Mouse (Mus musculus) lung, postnatal 0 days (tissue): ENCODE results near the gene Slc1a3. TPM values are rescaled to one million over a fixed set of nuclear protein-coding genes. Genes with fewer than 3 reads are reported as not detected.

ENCODE experiments used
- ATAC-seq: fragments of 200-750 bp; cut with Nextera tagmentation; 2 replicates; pipeline ENCODE4 v1.8.0; 2017; ENCODE audit warnings: moderate library complexity
- DNase-seq: peaks from one replicate; pipeline ENCODE4 v3.0.0-alpha.2; 2016; ENCODE audit warnings: low spot score
- H3K27ac ChIP-seq: fragments of 300-500 bp; sonication (generic); 2 replicates; pipeline ENCODE4 v1.5.1; 2014; ENCODE audit warnings: antibody characterized with exemption, mild to moderate bottlenecking, low read length, mixed read lengths
- H3K27me3 ChIP-seq: fragments of 300-500 bp; sonication (generic); replicated peaks from 2 replicates; pipeline ENCODE4 v1.6.1; 2014; ENCODE audit warnings: low read length, mixed read lengths; ENCODE audit not compliant: insufficient read depth
- H3K36me3 ChIP-seq: fragments of 300-500 bp; sonication (generic); 2 replicates; pipeline ENCODE4 v1.6.1; 2014; ENCODE audit warnings: low read length, mixed read lengths; ENCODE audit not compliant: insufficient read depth
- H3K4me1 ChIP-seq: fragments of 300-500 bp; sonication (generic); 2 replicates; pipeline ENCODE4 v1.6.1; 2014; ENCODE audit warnings: antibody characterized with exemption, low read depth, low read length, mixed read lengths; ENCODE audit not compliant: insufficient read depth
- H3K4me2 ChIP-seq: fragments of 300-500 bp; sonication (generic); replicated peaks from 2 replicates; pipeline ENCODE4 v1.6.1; 2014; ENCODE audit warnings: low read depth, mild to moderate bottlenecking, low read length, moderate library complexity, mixed read lengths
- H3K4me3 ChIP-seq: fragments of 300-500 bp; sonication (generic); 2 replicates; pipeline ENCODE4 v1.5.1; 2014; ENCODE audit warnings: low read depth, low read length
- H3K9ac ChIP-seq: fragments of 300-500 bp; sonication (generic); replicated peaks from 2 replicates; pipeline ENCODE4 v1.6.1; 2014; ENCODE audit warnings: low read depth, mild to moderate bottlenecking
- H3K9me3 ChIP-seq: fragments of 300-500 bp; sonication (generic); 2 replicates; pipeline ENCODE4 v1.6.1; 2016; ENCODE audit warnings: low read length, mixed read lengths
- CTCF ChIP-seq: IDR thresholded peaks from 2 replicates; pipeline ENCODE4 v1.5.1; 2016; ENCODE audit warnings: antibody characterized with exemption, mild to moderate bottlenecking
- EP300 ChIP-seq: IDR thresholded peaks from 2 replicates; pipeline ENCODE4 v1.6.1; 2016; ENCODE audit warnings: antibody characterized with exemption, mild to moderate bottlenecking, control low read depth
- WGBS: fragments of 180-500 bp; shearing (Covaris S2); extraction: QIAGEN DNeasy Blood & Tissue Kit; methylation state at CpG from one replicate; pipeline ENCODE4 v1.1.7; 2014; 5-methylcytosine and 5-hydroxymethylcytosine counted together
- polyA plus RNA-seq: library from polyadenylated mRNA; unstranded; fragments of >200 nt; fragmentation: Nextera tagmentation; extraction: Ambion mirVana; gene quantifications from 2 replicates; pipeline ENCODE4 v1.2.1, GENCODE M21; 2015

Gene Slc1a3
- polyA plus RNA-seq, 1 experiment from 2014 or later = 17.2 TPM

GRCm38 (mm10) chr15:8721746-8722145 is 11.2 kb upstream of the Slc1a3 start:
- 95% methylated on average over 3 of the region's 3 CpGs for WGBS

GRCm38 (mm10) chr15:8721005-8721404 is 10.4 kb upstream of the Slc1a3 start:
- no peak for DNase-seq
- no peak for TF ChIP-seq EP300
- TF ChIP-seq CTCF = no peak
- Histone ChIP-seq H3K9ac (no peak overlapping the region), H3K27me3 (no peaks in the 10 kb centered on the region), H3K27ac (no peak overlapping the region), H3K4me2 (no peak overlapping the region), H3K4me3 (no peak overlapping the region), H3K36me3 (no peaks in the 10 kb centered on the region), H3K4me1 (no peaks in the 10 kb centered on the region), H3K9me3 (no peaks in the 10 kb centered on the region)
- 49% methylated on average over 3 of the region's 3 CpGs for WGBS
- ATAC-seq = no peak

More at GRCm38 (mm10) chr15:8721746-8722145, 11.2 kb upstream of the Slc1a3 start:
- H3K9me3 ChIP-seq = no peaks in the 10 kb centered on the region
- H3K4me2 ChIP-seq = no peak overlapping the region
- no peak for DNase-seq
- H3K27me3 ChIP-seq = no peaks in the 10 kb centered on the region
- no peaks in the 10 kb centered on the region for H3K4me1 ChIP-seq
- no peak for ATAC-seq
- no peak overlapping the region for H3K27ac ChIP-seq
- H3K36me3 ChIP-seq = no peaks in the 10 kb centered on the region
- no peak for TF ChIP-seq EP300
- TF ChIP-seq CTCF = no peak
- H3K9ac ChIP-seq = no peak overlapping the region
- H3K4me3 ChIP-seq = no peak overlapping the region

- H3K27me3 ChIP-seq = no peaks in the 10 kb centered on the region
- DNase-seq = no peak
- no peak overlapping the region for H3K4me3 ChIP-seq
- ATAC-seq = no peak
- no peak overlapping the region for H3K9ac ChIP-seq
- H3K9me3 ChIP-seq = no peaks in the 10 kb centered on the region
- H3K4me1 ChIP-seq = no peaks in the 10 kb centered on the region
- 50% methylated on average over 3 of the region's 3 CpGs for WGBS
- TF ChIP-seq EP300 (no peak), CTCF (no peak)
- no peaks in the 10 kb centered on the region for H3K36me3 ChIP-seq
- no peak overlapping the region for H3K27ac ChIP-seq
- H3K4me2 ChIP-seq = no peak overlapping the region
These were observed 7.9 kb upstream of the Slc1a3 start for GRCm38 (mm10) chr15:8718496-8718895.

- peak overlapping the region; percentile 35; the same call in 1 of the 2 replicates for H3K4me2 ChIP-seq
- DNase-seq (peak; percentile 50), ATAC-seq (peak; percentile 38; the same call in 1 of the 2 replicates)
- H3K27me3 ChIP-seq = no peaks in the 10 kb centered on the region
- no peak overlapping the region for H3K27ac ChIP-seq
- H3K4me3 ChIP-seq = no peak overlapping the region
- H3K36me3 ChIP-seq = no peaks in the 10 kb centered on the region
- no peaks in the 10 kb centered on the region for H3K4me1 ChIP-seq
- no peak overlapping the region for H3K9ac ChIP-seq
- TF ChIP-seq EP300 (no peak), CTCF (no peak)
- H3K9me3 ChIP-seq = no peaks in the 10 kb centered on the region
- 29% methylated on average over 6 of the region's 6 CpGs for WGBS
These were observed 6.5 kb upstream of the Slc1a3 start for GRCm38 (mm10) chr15:8717021-8717571.

- ATAC-seq (0 out of 2 replicates have a peak, but pooled peaks have one; percentile 48), DNase-seq (peak; percentile 14)
- Histone ChIP-seq H3K36me3 (no peaks in the 10 kb centered on the region), H3K4me3 (no peak overlapping the region), H3K9ac (no peak overlapping the region), H3K4me2 (peak overlapping the region; percentile 35; the same call in 1 of the 2 replicates), H3K9me3 (no peaks in the 10 kb centered on the region), H3K27ac (no peak overlapping the region; the same call in 1 of the 2 replicates), H3K4me1 (no peaks in the 10 kb centered on the region), H3K27me3 (no peaks in the 10 kb centered on the region)
- WGBS = 25% methylated on average over 12 of the region's 12 CpGs
- TF ChIP-seq CTCF (no peak), EP300 (no peak)
These were observed 5.9 kb upstream of the Slc1a3 start for GRCm38 (mm10) chr15:8716330-8716964.

- H3K36me3 ChIP-seq = no peaks in the 10 kb centered on the region
- no peak for ATAC-seq
- no peak overlapping the region for H3K4me2 ChIP-seq
- no peaks in the 10 kb centered on the region for H3K4me1 ChIP-seq
- no peak overlapping the region for H3K9ac ChIP-seq
- H3K4me3 ChIP-seq = no peak overlapping the region
- no peaks in the 10 kb centered on the region for H3K9me3 ChIP-seq
- no peaks in the 10 kb centered on the region for H3K27me3 ChIP-seq
- no peak for TF ChIP-seq EP300
- TF ChIP-seq CTCF = no peak
- no peak overlapping the region for H3K27ac ChIP-seq
- no peak for DNase-seq
These were observed 5.1 kb upstream of the Slc1a3 start for GRCm38 (mm10) chr15:8715666-8716065.
